Mouse (Mus musculus) cerebellum, adult (tissue): ENCODE results near the gene Jag2.

Source experiments
- ATAC-seq: cut with Nextera tagmentation; 2 replicates; pipeline ENCODE4 v1.9.2; 2017; ENCODE audit warnings: mild to moderate bottlenecking, moderate library complexity, mixed read lengths; ENCODE audit not compliant: insufficient number of reproducible peaks, low FRiP score, low TSS enrichment

The Jag2 gene

DNA sequence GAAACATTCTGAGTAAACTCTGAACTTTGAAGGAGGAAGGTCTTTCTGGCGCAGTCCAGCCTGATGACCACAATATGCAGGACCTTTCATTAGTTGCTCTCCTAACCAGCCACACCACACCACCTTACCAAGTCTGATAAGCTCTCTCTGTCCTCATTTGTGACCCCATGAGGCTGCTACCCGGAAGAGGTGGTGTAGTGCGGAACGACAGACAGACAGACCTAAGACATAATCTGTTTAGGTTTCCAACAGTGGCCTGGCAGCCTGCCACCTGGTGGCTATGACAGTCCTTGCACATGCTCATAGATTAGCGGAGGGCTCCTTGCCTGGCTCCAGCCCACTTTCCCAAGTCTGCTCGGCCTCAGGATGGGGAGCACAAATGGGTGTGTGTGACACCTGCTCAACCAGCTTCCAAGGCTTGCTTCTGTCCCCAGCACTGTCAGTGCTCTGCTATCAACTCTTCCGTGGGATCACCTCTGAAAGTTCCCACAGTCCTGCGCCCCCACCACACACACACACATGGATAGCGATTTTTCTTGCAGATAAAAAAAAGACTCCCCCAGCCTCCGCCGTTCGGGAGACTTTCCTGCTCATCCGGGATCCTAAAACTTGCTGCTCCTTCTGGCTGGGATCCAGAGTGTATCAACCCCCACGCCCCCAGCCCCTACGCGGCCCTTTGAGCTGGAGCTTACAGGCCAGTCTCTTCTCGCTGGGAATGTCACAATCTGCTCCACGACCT lies 56.0 kb downstream of the Jag2 start:
- no peak for ATAC-seq

- no peak for ATAC-seq
Measured at GRCm38 (mm10) chr12:112872991-112873390, 56.6 kb downstream of the Jag2 start.

DNA sequence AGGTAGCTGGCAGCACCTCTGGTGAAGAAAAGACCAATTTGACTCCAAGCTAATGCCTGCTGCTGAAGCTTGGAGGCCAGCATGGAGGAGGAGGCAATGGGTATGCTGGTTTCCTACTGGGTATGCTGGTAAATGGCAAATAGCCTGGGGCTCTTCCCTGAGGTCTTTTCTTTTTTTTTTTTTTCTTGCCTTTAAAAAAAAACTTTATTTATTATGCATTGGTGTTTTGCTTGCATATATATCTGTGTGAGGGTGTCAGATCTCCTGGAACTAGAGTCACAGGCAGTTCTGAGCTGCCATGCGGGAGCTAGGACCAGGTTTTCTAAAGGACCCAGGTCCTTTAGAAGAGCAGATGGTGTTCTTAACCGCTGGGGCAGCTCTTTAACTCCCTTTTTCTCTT lies 58.3 kb downstream of the Jag2 start:
- no peak for ATAC-seq

- ATAC-seq = no peak
Measured at GRCm38 (mm10) chr12:112870775-112871174, 58.8 kb downstream of the Jag2 start.

GRCm38 (mm10) chr12:112869783-112870204 lies 59.8 kb downstream of the Jag2 start:
- ATAC-seq = no peak

DNA sequence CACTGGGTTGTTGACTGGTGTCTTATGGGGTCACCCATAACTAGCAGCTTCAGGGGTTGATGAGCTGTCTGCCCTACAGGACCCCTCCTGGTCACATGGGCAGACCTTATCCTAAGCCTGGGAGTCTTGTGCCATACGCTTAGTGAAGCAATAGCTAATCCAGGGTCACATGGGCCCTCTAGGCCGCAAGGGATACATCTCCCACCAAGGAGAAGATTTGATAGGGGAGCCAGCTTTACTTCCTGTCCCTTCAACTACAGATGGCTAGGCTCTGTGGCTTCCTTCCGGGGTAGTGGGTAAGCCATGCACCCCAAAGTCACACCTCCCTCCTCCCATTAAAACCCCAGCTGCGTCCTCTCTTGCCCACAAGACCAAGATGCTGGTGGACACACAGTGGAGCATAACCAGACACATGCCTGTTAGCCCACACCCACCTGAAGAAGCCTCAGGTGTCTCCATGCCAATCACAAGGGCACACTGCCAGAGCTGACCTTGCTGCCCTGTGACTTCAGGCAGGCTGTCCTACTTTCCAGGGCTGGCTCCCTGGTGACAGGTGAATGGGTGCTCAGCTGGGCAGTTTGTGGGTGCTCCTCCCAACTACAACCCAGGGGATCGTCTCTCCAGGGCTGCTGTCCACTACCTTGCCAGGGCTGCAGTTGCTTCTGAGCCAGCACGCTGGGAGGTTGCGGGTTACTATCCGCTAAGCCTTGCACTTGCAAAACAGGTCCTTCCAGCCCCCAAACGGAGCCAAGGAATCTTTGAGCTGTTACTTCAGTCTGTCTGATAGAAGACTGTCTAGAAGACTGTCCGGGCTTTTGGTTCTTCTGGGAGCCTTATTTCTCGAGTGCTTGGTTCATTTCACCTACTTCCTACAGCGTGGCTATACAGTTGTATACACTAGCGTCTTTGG lies 61.1 kb downstream of the Jag2 start, which contains the start of gene Gpr132:
Gene Gpr132 (minus strand): TSS at position 51 of the 910 bp plus-strand sequence.
- ATAC-seq = no peak

- ATAC-seq = no peak
Measured at GRCm38 (mm10) chr12:112867106-112867674, 62.4 kb downstream of the Jag2 start.

- ATAC-seq = 0 out of 2 replicates have a peak, but pooled peaks have one; percentile 3
Measured at GRCm38 (mm10) chr12:112866467-112867080, 63.0 kb downstream of the Jag2 start.

GRCm38 (mm10) chr12:112864804-112865203 lies 64.8 kb downstream of the Jag2 start:
- no peak for ATAC-seq

- ATAC-seq = no peak
Measured at GRCm38 (mm10) chr12:112861911-112862321, 67.7 kb downstream of the Jag2 start.

GRCm38 (mm10) chr12:112860765-112861164 lies 68.8 kb downstream of the Jag2 start:
- ATAC-seq = no peak

DNA sequence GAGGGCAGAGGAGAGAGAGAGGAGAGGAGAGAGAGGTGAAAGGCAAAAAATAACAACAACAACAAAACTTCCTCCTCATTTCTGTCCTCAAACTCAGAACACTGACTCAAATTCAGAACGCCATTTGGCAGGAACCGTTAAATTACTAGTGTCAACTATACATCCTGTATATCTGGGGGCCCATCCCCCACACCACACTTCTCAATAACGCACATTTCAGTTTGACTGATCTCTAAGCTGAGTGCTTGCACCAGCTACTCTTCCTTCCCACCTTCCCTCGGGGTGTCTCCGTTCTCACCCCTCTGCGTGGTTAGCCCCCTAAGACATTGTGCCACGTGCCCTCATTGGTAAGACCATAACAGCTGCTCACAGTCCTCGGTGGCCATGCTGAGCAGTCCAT lies 69.6 kb downstream of the Jag2 start:
- no peak for ATAC-seq

- no peak for ATAC-seq
Measured at GRCm38 (mm10) chr12:112858581-112859336, 70.8 kb downstream of the Jag2 start.
